Mouse (Mus musculus) hematopoietic multipotent progenitor cell, adult 10-12 weeks (in vitro differentiated cells): ENCODE results near the gene Lpcat2b. TPM values are rescaled to one million over a fixed set of nuclear protein-coding genes. Genes with fewer than 3 reads are reported as not detected.

Experiments used
- polyA plus RNA-seq: library from polyadenylated mRNA; stranded (reverse); fragments of >175 nt; gene quantifications from 2 replicates; pipeline ENCODE4 v1.2.3, GENCODE M21; 2012; ENCODE audit warnings: low replicate concordance

The Lpcat2b gene
- not detected in 2 replicates for polyA plus RNA-seq

DNA sequence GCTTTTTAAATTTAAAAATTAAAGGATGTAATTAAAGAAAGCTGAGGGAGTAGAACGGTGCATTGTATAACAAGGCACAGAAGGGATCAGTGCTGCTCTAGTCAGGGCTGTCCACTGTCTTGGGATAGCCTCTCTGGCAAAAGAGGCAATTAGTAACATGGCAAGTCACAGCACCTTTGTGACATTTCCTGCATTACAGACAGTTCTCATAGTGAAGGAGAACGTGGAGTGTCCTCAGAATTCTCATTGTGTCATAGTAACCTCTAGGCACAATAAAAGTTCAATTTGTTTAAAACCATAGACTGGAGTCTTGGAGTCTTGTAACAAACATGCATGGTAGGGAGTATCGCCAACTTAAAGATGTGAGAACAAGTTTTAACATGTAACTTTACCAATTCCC, at the start of gene Lpcat2b:
Gene Lpcat2b (plus strand): TSS at position 301 of the 400 bp plus-strand sequence.

GRCm38 (mm10) chr5:107402436-107402835, 28.9 kb upstream of the Lpcat2b start, which contains the start of gene Ephx4:
Ephx4 (plus strand) TSS chr5:107402736.

DNA sequence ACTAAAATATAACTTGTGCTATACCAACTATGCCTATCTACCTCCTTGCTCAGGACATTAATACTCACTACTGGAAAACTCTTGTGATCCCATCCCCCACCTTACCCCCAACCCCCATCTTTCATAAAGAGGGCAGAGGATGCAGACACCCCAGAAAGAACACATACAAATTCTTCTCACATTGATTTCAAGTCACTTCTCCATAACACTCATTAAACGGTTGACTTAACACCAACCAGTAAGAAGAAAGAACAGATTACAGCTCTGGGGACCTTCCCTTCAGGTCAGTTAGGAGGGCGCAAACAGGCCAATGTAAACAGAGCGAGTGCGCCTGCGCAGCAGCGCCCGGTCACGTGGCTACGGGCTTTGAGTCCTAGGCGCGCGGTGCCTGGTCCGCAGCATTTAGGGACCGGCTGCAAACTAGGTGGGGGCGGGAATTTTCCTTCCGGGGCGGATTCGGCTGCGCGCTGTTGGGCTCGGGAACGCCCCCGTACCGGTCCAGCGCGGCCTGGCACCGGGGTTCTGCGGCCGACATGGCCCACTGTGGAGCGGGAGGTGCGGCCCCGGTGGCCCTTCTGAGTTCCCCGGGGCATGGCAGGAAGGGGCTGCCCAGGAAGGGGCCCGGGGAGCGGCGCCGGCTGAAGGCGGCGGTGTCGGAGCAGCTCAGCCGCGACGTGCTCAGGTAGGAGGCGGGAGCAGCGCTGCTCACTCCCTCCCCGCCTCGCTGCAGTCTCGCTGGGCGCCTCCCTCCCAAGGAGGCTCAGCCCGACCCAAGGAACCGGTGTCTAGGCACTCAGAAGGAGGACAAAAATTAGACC, 6.3 kb downstream of the Lpcat2b start, which contains the start of gene Btbd8:
Gene Btbd8 (plus strand): TSS at position 534 of the 818 bp plus-strand sequence.

Other genes starting within 250 kb of the Lpcat2b start
- gene Tgfbr3, start 141.9 kb upstream of the Lpcat2b start, polyA plus RNA-seq, result 3.6 and 9.9 TPM in 2 replicates
- gene Brdt, start 100.4 kb upstream of the Lpcat2b start, polyA plus RNA-seq, result 0.11 and 0.23 TPM in 2 replicates
- 0.25 TPM in 1 of 2 replicates, not detected in the other for gene Ephx4, start 28.8 kb upstream of the Lpcat2b start, polyA plus RNA-seq
- 1.5 and 1.8 TPM in 2 replicates for gene Btbd8, start 6.4 kb downstream of the Lpcat2b start, polyA plus RNA-seq
- gene Gm42669, start 76.1 kb downstream of the Lpcat2b start, polyA plus RNA-seq, result 0.06 TPM in 1 of 2 replicates, not detected in the other
- not detected in 2 replicates for gene 1700028K03Rik, start 103.2 kb downstream of the Lpcat2b start, polyA plus RNA-seq
- gene Rpap2, start 165.8 kb downstream of the Lpcat2b start, polyA plus RNA-seq, result 3.3 and 4.2 TPM in 2 replicates
- gene Glmn, start 166.3 kb downstream of the Lpcat2b start, polyA plus RNA-seq, result 0.46 and 1.0 TPM in 2 replicates